In genomic region chr4:134393026-134393425, GRCm38 (mm10) we compare ENCODE assay signal across 8 mouse cellular contexts. TPM values are rescaled to one million over a fixed set of nuclear protein-coding genes. Genes with fewer than 3 reads are reported as not detected.
DNase-seq lines count a peak whose midpoint lies in the region; TF ChIP-seq lines count a peak whose summit lies in the region.
"Had no signal": no experiment of that assay in that cellular context is flagged by ENCODE, and none has a peak within 500 bp of the region (broad histone marks: within the 10 kb centered on the region; RNA-seq: fewer than 3 reads in every experiment).

No protein-coding gene starts in this region.

- peak overlapping the region; percentile 7 to 48; a peak in 3 of 4 replicates for H3K4me3 ChIP-seq in MEL (ENCODE audit: control insufficient read depth in 1 of 2, insufficient read depth in 1 of 2, low read depth in 2 of 2, low read length in 2 of 2)
- H3K4me3 ChIP-seq: stomach, embryonic 15.5 days had no signal

- TF ChIP-seq RAD21 in MEL (IDR thresholded peaks at IDR 0.05; ENCODE audit: low read depth, low read length), result peak; percentile 51

- H3K27me3 ChIP-seq in MEL (ENCODE audit: control insufficient read depth in 1 of 2, insufficient read depth in 2 of 2, low read length in 2 of 2), result no peaks in the 10 kb centered on the region
- H3K27me3 ChIP-seq: stomach, embryonic 15.5 days had no signal

- H3K9ac ChIP-seq in MEL (ENCODE audit: control insufficient read depth, low read depth, low read length, poor library complexity, severe bottlenecking), result peak overlapping the region; percentile 67
- H3K9ac ChIP-seq: stomach, embryonic 15.5 days had no signal

- TF ChIP-seq POLR2A in MEL (IDR thresholded peaks at IDR 0.05; ENCODE audit: control insufficient read depth in 1 of 2, insufficient read depth in 1 of 2, low read depth in 1 of 2, low read length in 2 of 2, poor library complexity in 1 of 2), result no peak

- peaks cover 0 to 6% of the 10 kb centered on the region in 2 experiments; a peak in 2 of 4 replicates for H3K4me1 ChIP-seq in MEL (ENCODE audit: control insufficient read depth in 1 of 2, insufficient read depth in 2 of 2, low read length in 2 of 2)

- peak; percentile 49 to 55 for DNase-seq in kidney, postnatal 4 days
- no peak for DNase-seq in kidney, adult 11 months
- DNase-seq in MEL (ENCODE audit: low read depth, low spot score), result peak; percentile 90
- peak; percentile 38 for DNase-seq in embryo, embryonic 9.5 days (ENCODE audit: extremely low spot score)
- peak; percentile 52 for DNase-seq in mesoderm, embryonic 11.5 days (ENCODE audit: low read depth, low spot score)
- no peak for DNase-seq in gastrocnemius, adult 8-10 months (ENCODE audit: low spot score in 2 of 2)
- no peak for DNase-seq in spleen, postnatal 36 days (ENCODE audit: low spot score in 2 of 2)

- TF ChIP-seq CTCF in MEL (IDR thresholded peaks at IDR 0.05 in 2 of 3, conservative IDR thresholded peaks at IDR 0.05 in 1 of 3; ENCODE audit: control insufficient read depth in 1 of 3, insufficient read depth in 1 of 3, low read depth in 2 of 3, low read length in 3 of 3, poor library complexity in 1 of 3, severe bottlenecking in 1 of 3), result peak; percentile 45 to 84 (median 68)

- H3K9me3 ChIP-seq in MEL (replicated peaks; ENCODE audit: insufficient read depth, low read length), result no peaks in the 10 kb centered on the region
- H3K9me3 ChIP-seq: stomach, embryonic 15.5 days had no signal

- no peaks in the 10 kb centered on the region; the same call in 1 of the 2 replicates for H3K79me2 ChIP-seq in MEL (ENCODE audit: control insufficient read depth, insufficient read depth, low read length, poor library complexity)

- TF ChIP-seq EP300 in MEL (IDR thresholded peaks at IDR 0.05; ENCODE audit: low read depth in 1 of 2, low read length in 2 of 2), result no peak

- H3K27ac ChIP-seq in MEL (ENCODE audit: control insufficient read depth, low read depth, low read length), result peak overlapping the region; percentile 87
- H3K27ac ChIP-seq: stomach, embryonic 15.5 days had no signal

- no peaks in the 10 kb centered on the region for H3K36me3 ChIP-seq in MEL (ENCODE audit: control insufficient read depth in 1 of 2, insufficient read depth in 2 of 2, low read length in 2 of 2)
- H3K36me3 ChIP-seq: stomach, embryonic 15.5 days had no signal

TF ChIP-seq in MEL, 35 proteins besides CTCF, POLR2A, EP300 and RAD21:
- TF ChIP-seq MEF2A (IDR thresholded peaks at IDR 0.05; ENCODE audit: extremely low read depth, insufficient replicate concordance, low read depth, low read length, poor library complexity, severe bottlenecking) (no peak), MAX (IDR thresholded peaks at IDR 0.05; ENCODE audit: low read length) (peak; percentile 71), MAFK (IDR thresholded peaks at IDR 0.05; ENCODE audit: borderline replicate concordance, low read depth, low read length) (no peak), HCFC1 (IDR thresholded peaks at IDR 0.05; ENCODE audit: low read depth, low read length) (no peak), USF1 (IDR thresholded peaks at IDR 0.05; ENCODE audit: low read depth, low read length) (peak; percentile 56; the same call in 1 of the 2 replicates), MYC (IDR thresholded peaks at IDR 0.05; ENCODE audit: low read depth, low read length) (peak; percentile 93), SIN3A (IDR thresholded peaks at IDR 0.05; ENCODE audit: low read length) (peak; percentile 70; the same call in 1 of the 2 replicates), NRF1 (IDR thresholded peaks at IDR 0.05; ENCODE audit: insufficient read depth, low read depth, low read length, poor library complexity, severe bottlenecking) (no peak), MXI1 (IDR thresholded peaks at IDR 0.05; ENCODE audit: low read depth, low read length) (peak; percentile 90), USF2 (IDR thresholded peaks at IDR 0.05; ENCODE audit: borderline replicate concordance in 1 of 2, insufficient read depth in 1 of 2, low read depth in 1 of 2, low read length in 2 of 2) (no peak), ZMIZ1 (IDR thresholded peaks at IDR 0.05; ENCODE audit: low read depth, low read length) (no peak), NELFE (IDR thresholded peaks at IDR 0.05; ENCODE audit: low read depth, low read length) (no peak), ETS1 (IDR thresholded peaks at IDR 0.05; ENCODE audit: low read depth, low read length) (no peak), TAL1 (IDR thresholded peaks at IDR 0.05; ENCODE audit: low read length) (no peak), GABPA (IDR thresholded peaks at IDR 0.05; ENCODE audit: low read depth, low read length) (no peak), E2F4 (IDR thresholded peaks at IDR 0.05; ENCODE audit: borderline replicate concordance, low read depth, low read length) (no peak), ZC3H11A (IDR thresholded peaks at IDR 0.05; ENCODE audit: low read depth, low read length) (no peak), UBTF (IDR thresholded peaks at IDR 0.05; ENCODE audit: borderline replicate concordance, insufficient read depth, low read depth, low read length) (no peak), TCF12 (IDR thresholded peaks at IDR 0.05; ENCODE audit: low read depth, low read length) (no peak), ELF1 (IDR thresholded peaks at IDR 0.05; ENCODE audit: low read depth, low read length) (no peak), POLR2AphosphoS2 (IDR thresholded peaks at IDR 0.05; ENCODE audit: low read length) (no peak), CHD1 (IDR thresholded peaks at IDR 0.05; ENCODE audit: low read depth, low read length) (no peak), CHD2 (IDR thresholded peaks at IDR 0.05; ENCODE audit: low read length) (no peak), SMC3 (IDR thresholded peaks at IDR 0.05; ENCODE audit: low read depth, low read length) (peak; percentile 40; the same call in 1 of the 2 replicates), ZKSCAN1 (IDR thresholded peaks at IDR 0.05; ENCODE audit: low read depth, low read length) (no peak), POLR2AphosphoS5 (IDR thresholded peaks at IDR 0.05; ENCODE audit: borderline replicate concordance, low read depth, low read length) (no peak), RCOR1 (IDR thresholded peaks at IDR 0.05; ENCODE audit: low read depth, low read length) (no peak), TBP (IDR thresholded peaks at IDR 0.05; ENCODE audit: low read depth, low read length) (no peak), BHLHE40 (IDR thresholded peaks at IDR 0.05; ENCODE audit: borderline replicate concordance, low read depth, low read length) (peak; percentile 55; the same call in 1 of the 2 replicates)

RNA-seq across cellular contexts. Expression of gene Pafah2, which starts 3.1 kb away (rescaled TPM):
- 6.0 TPM in 2 replicates for total RNA-seq in MEL (2012; rRNA removed)
- 10 to 100 TPM in 1 of 2 experiments, not detected in 1; 10.6 TPM for polyA plus RNA-seq in MEL (2012; ENCODE audit: insufficient read depth in 1 of 2, insufficient read length in 2 of 2, low read depth in 1 of 2, low replicate concordance in 2 of 2, missing spikeins in 1 of 2)
- 1 to 10 TPM; 2.2 to 2.8 (median 2.5) TPM for total RNA-seq in gastrocnemius, adult 8-10 months (2022)

RNA-seq across cellular contexts. Expression of gene Extl1, which starts 9.4 kb away (rescaled TPM):
- total RNA-seq in MEL (2012; rRNA removed), result 0.03 and 0.04 TPM in 2 replicates
- polyA plus RNA-seq in MEL (2012; ENCODE audit: insufficient read depth in 1 of 2, insufficient read length in 2 of 2, low read depth in 1 of 2, low replicate concordance in 2 of 2, missing spikeins in 1 of 2), result under 1 TPM in 1 of 2 experiments, not detected in 1; 0.33 TPM
- 10 to 100 TPM; 22.2 to 36.1 (median 29.7) TPM for total RNA-seq in gastrocnemius, adult 8-10 months (2022)

RNA-seq across cellular contexts. Expression of gene Slc30a2, which starts 50.0 kb away (rescaled TPM):
- total RNA-seq in MEL (2012; rRNA removed), result 0.46 and 0.54 TPM in 2 replicates
- under 1 TPM in 1 of 2 experiments, not detected in 1; 0.39 TPM for polyA plus RNA-seq in MEL (2012; ENCODE audit: insufficient read depth in 1 of 2, insufficient read length in 2 of 2, low read depth in 1 of 2, low replicate concordance in 2 of 2, missing spikeins in 1 of 2)
- 10 to 100 TPM in 2 of 4 experiments, 1 to 10 TPM in 2; 3.4 to 20.1 (median 11.8) TPM for total RNA-seq in gastrocnemius, adult 8-10 months (2022)

Comparison
In these comparisons a context has a peak if more than half of its experiments do, and no peak if none do; other contexts are left out.
1. DNase-seq: peak in kidney, postnatal 4 days (2 of 2), MEL (single experiment), embryo, embryonic 9.5 days (single experiment) and mesoderm, embryonic 11.5 days (single experiment); none in kidney, adult 11 months (single experiment), gastrocnemius, adult 8-10 months (0 of 2) and spleen, postnatal 36 days (0 of 2).
2. RNA of gene Extl1, which starts 9.4 kb away (total RNA-seq): 22.2 to 36.1 TPM in gastrocnemius, adult 8-10 months; 0.03 to 0.04 TPM in MEL; every median in the first group is over 10 times any median in the second.